Mouse (Mus musculus): ENCODE data around the gene Phf21b. TPM values are rescaled to one million over a fixed set of nuclear protein-coding genes. Genes with fewer than 3 reads are reported as not detected.

Phf21b gene
- polyA plus RNA-seq (2012; rRNA removed; ENCODE audit: low replicate concordance), result 3.1 and 6.2 TPM in 2 replicates

DNA sequence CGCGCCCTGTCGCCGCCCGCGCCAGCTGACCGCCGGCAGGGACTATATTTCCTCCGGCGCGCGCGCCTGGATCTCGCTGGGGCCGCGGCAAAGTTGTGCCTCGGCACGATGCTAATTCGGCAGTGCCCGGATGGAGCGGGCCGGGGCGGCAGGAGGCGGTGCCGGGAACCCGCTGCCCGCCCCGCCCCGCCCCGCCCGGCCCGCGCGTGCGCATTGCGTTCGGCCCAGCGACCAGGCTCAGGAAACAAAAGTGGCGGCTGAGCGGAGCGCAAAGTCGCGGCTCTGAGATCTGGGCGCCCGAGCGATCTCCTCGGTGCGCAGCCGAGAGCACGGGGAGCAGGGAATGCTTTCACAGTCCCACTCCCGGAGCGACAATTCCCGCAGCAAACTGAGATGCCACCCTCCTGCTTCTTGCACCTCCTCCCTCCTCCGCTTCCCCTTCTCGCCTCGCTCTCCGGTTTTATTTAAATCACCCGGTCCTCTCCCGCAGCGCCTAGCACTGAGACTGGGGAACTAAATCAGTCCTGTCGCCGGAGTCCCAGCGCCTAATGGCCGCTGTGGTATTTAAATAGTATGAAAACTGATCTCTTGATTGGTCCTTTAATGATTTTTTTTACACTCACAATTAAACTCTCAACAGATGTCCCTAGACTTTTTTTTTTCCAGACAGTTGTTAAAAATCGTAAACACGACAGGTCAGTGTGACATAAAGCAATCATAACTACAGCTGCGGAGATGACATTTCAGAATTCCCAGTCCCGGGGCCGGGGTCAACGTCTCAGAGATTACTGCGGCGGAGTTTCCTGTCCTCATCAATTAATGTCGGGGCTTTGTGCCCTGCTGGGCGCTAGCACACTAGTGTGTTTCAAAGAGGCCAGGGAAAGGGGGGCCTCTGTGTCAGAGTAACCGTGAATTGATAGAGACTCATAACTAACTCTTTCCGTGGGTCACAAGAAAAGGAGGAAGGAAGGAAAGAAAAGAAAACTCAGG lies at the start of gene Phf21b:
Gene Phf21b, minus strand, starts transcription at position 44 of the 990 bp plus-strand sequence.

Other genes starting within 250 kb of the Phf21b start
- gene Prr5, start 186.4 kb downstream of the Phf21b start, polyA plus RNA-seq (2012; rRNA removed; ENCODE audit: low replicate concordance), result 76.2 and 122 TPM in 2 replicates
- 5.2 and 8.0 TPM in 2 replicates for gene Arhgap8, start 136.0 kb downstream of the Phf21b start, polyA plus RNA-seq (2012; rRNA removed; ENCODE audit: low replicate concordance)
- gene Gm29666, start 64.0 kb upstream of the Phf21b start, polyA plus RNA-seq (2012; rRNA removed; ENCODE audit: low replicate concordance), result 0.09 and 0.19 TPM in 2 replicates
- gene Nup50, start 67.4 kb upstream of the Phf21b start, polyA plus RNA-seq (2012; rRNA removed; ENCODE audit: low replicate concordance), result 5.5 and 6.5 TPM in 2 replicates
- gene 5031439G07Rik, start 132.5 kb upstream of the Phf21b start, polyA plus RNA-seq (2012; rRNA removed; ENCODE audit: low replicate concordance), result 8.8 and 12.1 TPM in 2 replicates
- gene Upk3a, start 161.1 kb upstream of the Phf21b start, polyA plus RNA-seq (2012; rRNA removed; ENCODE audit: low replicate concordance), result 0.74 and 4.1 TPM in 2 replicates
- gene Fam118a, start 172.9 kb upstream of the Phf21b start, polyA plus RNA-seq (2012; rRNA removed; ENCODE audit: low replicate concordance), result 1.4 and 8.6 TPM in 2 replicates